Mouse (Mus musculus) embryonic facial prominence, embryonic 11.5 days (tissue): ENCODE data around the gene Zfp663. TPM values are rescaled to one million over a fixed set of nuclear protein-coding genes. Genes with fewer than 3 reads are reported as not detected.

Experiments
- ATAC-seq: fragments of 200-750 bp; cut with Nextera tagmentation; replicated peaks from 2 replicates; pipeline ENCODE4 v1.8.0; 2017; ENCODE audit warnings: low read depth; ENCODE audit not compliant: insufficient number of reproducible peaks, low FRiP score, low TSS enrichment
- DNase-seq: peaks from one replicate; pipeline ENCODE4 v3.0.0-alpha.2; 2015; ENCODE audit warnings: low spot score
- H3K27ac ChIP-seq: fragments of 300-500 bp; sonication (generic); replicated peaks from 2 replicates; pipeline ENCODE4 v1.5.1; 2014; ENCODE audit warnings: mild to moderate bottlenecking, low read depth, low read length, control low read depth
- H3K27me3 ChIP-seq: fragments of 300-500 bp; sonication (generic); 2 replicates; pipeline ENCODE4 v1.6.1; 2014; ENCODE audit warnings: mild to moderate bottlenecking, low read length, moderate library complexity, mixed read lengths; ENCODE audit not compliant: control insufficient read depth, insufficient read depth
- H3K36me3 ChIP-seq: fragments of 300-500 bp; sonication (generic); replicated peaks from 2 replicates; pipeline ENCODE4 v1.6.1; 2014; ENCODE audit warnings: low read depth, mild to moderate bottlenecking, low read length, moderate library complexity, mixed read lengths; ENCODE audit not compliant: control insufficient read depth, insufficient read depth
- H3K4me1 ChIP-seq: fragments of 300-500 bp; sonication (generic); 2 replicates; pipeline ENCODE4 v1.6.1; 2014; ENCODE audit warnings: low read length, mixed read lengths; ENCODE audit not compliant: control insufficient read depth, insufficient read depth
- H3K4me2 ChIP-seq: fragments of 300-500 bp; sonication (generic); 2 replicates; pipeline ENCODE4 v1.6.1; 2014; ENCODE audit warnings: low read depth, mild to moderate bottlenecking, control low read depth, low read length, moderate library complexity
- H3K4me3 ChIP-seq: fragments of 300-500 bp; sonication (generic); 2 replicates; pipeline ENCODE4 v1.5.1; 2014; ENCODE audit warnings: low read depth, low read length, control low read depth
- H3K9ac ChIP-seq: fragments of 300-500 bp; sonication (generic); replicated peaks from 2 replicates; pipeline ENCODE4 v1.6.1; 2014; ENCODE audit warnings: mild to moderate bottlenecking, control low read depth, low read length
- H3K9me3 ChIP-seq: fragments of 300-500 bp; sonication (generic); replicated peaks from 2 replicates; pipeline ENCODE4 v1.6.1; 2016; ENCODE audit warnings: mild to moderate bottlenecking, low read length, inconsistent platforms, mixed read lengths; ENCODE audit not compliant: control insufficient read depth
- WGBS: fragments of 180-500 bp; shearing (Covaris S2); extraction: QIAGEN DNeasy Blood & Tissue Kit; methylation state at CpG from one replicate; pipeline ENCODE4 v1.1.7; 2014; 5-methylcytosine and 5-hydroxymethylcytosine counted together
- polyA plus RNA-seq: library from polyadenylated mRNA; unstranded; fragments of >200 nt; fragmentation: Nextera tagmentation; extraction: Ambion mirVana; gene quantifications from 2 replicates; pipeline ENCODE4 v1.2.1, GENCODE M21; 2014

Gene Zfp663
- 2.7 and 4.9 TPM in 2 replicates for polyA plus RNA-seq

- Histone ChIP-seq H3K4me3 (peak within 1 kb of the TSS; percentile 42), H3K36me3 (no peaks in the 10 kb centered on the region), H3K9me3 (no peaks in the 10 kb centered on the region), H3K4me2 (peak within 1 kb of the TSS; percentile 82), H3K9ac (peak within 1 kb of the TSS; percentile 64), H3K4me1 (no peaks in the 10 kb centered on the region; the same call in 1 of the 2 replicates), H3K27ac (no peak within 1 kb of the TSS; the same call in 1 of the 2 replicates), H3K27me3 (0 out of 2 replicates have a peak, but pooled peaks cover 2% of the 10 kb centered on the region)
- peak; percentile 79 for DNase-seq
- ATAC-seq = peak; percentile 58; the same call in 1 of the 2 replicates
- under 1% methylated on average over 27 of the region's 27 CpGs for WGBS
Observed at GRCm38 (mm10) chr2:165368496-165368895, at the start of gene Zfp663. Zfp663 (minus strand) TSS chr2:165368729.

GRCm38 (mm10) chr2:165417291-165417690 is 48.8 kb upstream of the Zfp663 start:
- Histone ChIP-seq H3K27me3 (no peaks in the 10 kb centered on the region), H3K4me2 (no peak overlapping the region), H3K27ac (no peak overlapping the region), H3K36me3 (no peaks in the 10 kb centered on the region), H3K4me3 (no peak overlapping the region), H3K4me1 (peaks cover 13% of the 10 kb centered on the region; the same call in 1 of the 2 replicates), H3K9me3 (no peaks in the 10 kb centered on the region), H3K9ac (no peak overlapping the region; the same call in 1 of the 2 replicates)
- ATAC-seq (no peak), DNase-seq (no peak)
- 45% methylated on average over 7 of the region's 7 CpGs for WGBS

GRCm38 (mm10) chr2:165415795-165416194 is 47.3 kb upstream of the Zfp663 start:
- DNase-seq = peak; percentile 89
- Histone ChIP-seq H3K9ac (no peak overlapping the region), H3K4me3 (no peak overlapping the region), H3K36me3 (no peaks in the 10 kb centered on the region), H3K4me2 (no peak overlapping the region), H3K4me1 (peaks cover 13% of the 10 kb centered on the region; the same call in 1 of the 2 replicates), H3K9me3 (no peaks in the 10 kb centered on the region), H3K27ac (peak overlapping the region; percentile 52), H3K27me3 (no peaks in the 10 kb centered on the region)
- WGBS = 24% methylated on average over 6 of the region's 6 CpGs
- peak; percentile 74 for ATAC-seq

- Histone ChIP-seq H3K27ac (peak overlapping the region; percentile 43), H3K4me3 (no peak overlapping the region), H3K9ac (no peak overlapping the region), H3K36me3 (no peaks in the 10 kb centered on the region), H3K4me1 (peaks cover 13% of the 10 kb centered on the region; the same call in 1 of the 2 replicates), H3K27me3 (no peaks in the 10 kb centered on the region), H3K9me3 (no peaks in the 10 kb centered on the region), H3K4me2 (no peak overlapping the region)
- no peak for ATAC-seq
- WGBS = 22% methylated on average over 11 of the region's 11 CpGs
- peak; percentile 75 for DNase-seq
Observed at GRCm38 (mm10) chr2:165415141-165415721, 46.7 kb upstream of the Zfp663 start.

GRCm38 (mm10) chr2:165414321-165414720 is 45.8 kb upstream of the Zfp663 start:
- DNase-seq (no peak), ATAC-seq (no peak)
- no peak overlapping the region for H3K4me3 ChIP-seq
- H3K9me3 ChIP-seq = no peaks in the 10 kb centered on the region
- H3K36me3 ChIP-seq = no peaks in the 10 kb centered on the region
- H3K27me3 ChIP-seq = no peaks in the 10 kb centered on the region
- peak overlapping the region; percentile 43; the same call in 1 of the 2 replicates for H3K27ac ChIP-seq
- H3K4me2 ChIP-seq = no peak overlapping the region
- H3K9ac ChIP-seq = no peak overlapping the region
- WGBS = 38% methylated on average over 5 of the region's 5 CpGs
- H3K4me1 ChIP-seq = peaks cover 13% of the 10 kb centered on the region; the same call in 1 of the 2 replicates

GRCm38 (mm10) chr2:165413884-165414283 is 45.4 kb upstream of the Zfp663 start:
- WGBS = 41% methylated on average over 3 of the region's 3 CpGs
- peaks cover 13% of the 10 kb centered on the region; the same call in 1 of the 2 replicates for H3K4me1 ChIP-seq
- no peak for DNase-seq
- H3K4me2 ChIP-seq = no peak overlapping the region
- H3K4me3 ChIP-seq = no peak overlapping the region
- no peaks in the 10 kb centered on the region for H3K9me3 ChIP-seq
- H3K9ac ChIP-seq = no peak overlapping the region
- no peak overlapping the region for H3K27ac ChIP-seq
- no peaks in the 10 kb centered on the region for H3K36me3 ChIP-seq
- no peak for ATAC-seq
- no peaks in the 10 kb centered on the region for H3K27me3 ChIP-seq

GRCm38 (mm10) chr2:165407700-165408301 is 39.3 kb upstream of the Zfp663 start:
- Histone ChIP-seq H3K27ac (no peak overlapping the region), H3K36me3 (no peaks in the 10 kb centered on the region), H3K4me1 (no peaks in the 10 kb centered on the region), H3K4me3 (no peak overlapping the region), H3K9ac (no peak overlapping the region), H3K9me3 (no peaks in the 10 kb centered on the region), H3K27me3 (no peaks in the 10 kb centered on the region), H3K4me2 (no peak overlapping the region)
- ATAC-seq (no peak), DNase-seq (peak; percentile 76)
- WGBS = 46% methylated on average over 10 of the region's 10 CpGs

- ATAC-seq (no peak), DNase-seq (no peak)
- no peak overlapping the region for H3K4me3 ChIP-seq
- no peak overlapping the region for H3K4me2 ChIP-seq
- H3K36me3 ChIP-seq = no peaks in the 10 kb centered on the region
- no peaks in the 10 kb centered on the region for H3K27me3 ChIP-seq
- H3K9me3 ChIP-seq = no peaks in the 10 kb centered on the region
- no peak overlapping the region for H3K9ac ChIP-seq
- no peaks in the 10 kb centered on the region for H3K4me1 ChIP-seq
- 51% methylated on average over 6 of the region's 6 CpGs for WGBS
- no peak overlapping the region for H3K27ac ChIP-seq
Observed at GRCm38 (mm10) chr2:165405351-165405750, 36.8 kb upstream of the Zfp663 start.
